Mouse (Mus musculus) intestine, postnatal 0 days (tissue): ENCODE results near the gene Prkci. TPM values are rescaled to one million over a fixed set of nuclear protein-coding genes. Genes with fewer than 3 reads are reported as not detected.
A peak's percentile ranks its signal among the peaks of the same experiment; 100 is the strongest.

Source experiments
- ATAC-seq: fragments of 200-750 bp; cut with Nextera tagmentation; 2 replicates; pipeline ENCODE4 v1.8.0; 2017; ENCODE audit warnings: mild to moderate bottlenecking, moderate TSS enrichment, moderate library complexity
- H3K27ac ChIP-seq: fragments of 300-500 bp; sonication (generic); 2 replicates; pipeline ENCODE4 v1.5.1; 2014; ENCODE audit warnings: mild to moderate bottlenecking, low read depth, low read length, moderate library complexity
- H3K27me3 ChIP-seq: fragments of 300-500 bp; sonication (generic); replicated peaks from 2 replicates; pipeline ENCODE4 v1.6.1; 2014; ENCODE audit warnings: low read length, mixed read lengths; ENCODE audit not compliant: control insufficient read depth, insufficient read depth
- H3K36me3 ChIP-seq: fragments of 300-500 bp; sonication (generic); 2 replicates; pipeline ENCODE4 v1.6.1; 2014; ENCODE audit warnings: mild to moderate bottlenecking, moderate library complexity; ENCODE audit not compliant: control insufficient read depth, insufficient read depth
- H3K4me1 ChIP-seq: fragments of 300-500 bp; sonication (generic); replicated peaks from 2 replicates; pipeline ENCODE4 v1.6.1; 2014; ENCODE audit warnings: antibody characterized with exemption, low read length, mixed read lengths; ENCODE audit not compliant: control insufficient read depth, insufficient read depth
- H3K4me2 ChIP-seq: fragments of 300-500 bp; sonication (generic); replicated peaks from 2 replicates; pipeline ENCODE4 v1.6.1; 2014; ENCODE audit warnings: low read depth, mild to moderate bottlenecking, moderate library complexity
- H3K4me3 ChIP-seq: fragments of 300-500 bp; sonication (generic); 2 replicates; pipeline ENCODE4 v1.5.1; 2014; ENCODE audit warnings: low read depth, low read length
- H3K9ac ChIP-seq: fragments of 300-500 bp; sonication (generic); 2 replicates; pipeline ENCODE4 v1.6.1; 2014; ENCODE audit warnings: mild to moderate bottlenecking, low read depth, low read length
- H3K9me3 ChIP-seq: fragments of 300-500 bp; sonication (generic); 2 replicates; pipeline ENCODE4 v1.6.1; 2016; ENCODE audit warnings: mixed run types; ENCODE audit not compliant: control insufficient read depth
- CTCF ChIP-seq: sonication (generic); IDR thresholded peaks from 2 replicates; pipeline ENCODE4 v1.5.1; 2016; ENCODE audit warnings: low read depth, mild to moderate bottlenecking, control low read depth, antibody characterized with exemption, moderate library complexity
- WGBS: fragments of 180-500 bp; shearing (Covaris S2); extraction: QIAGEN DNeasy Blood & Tissue Kit; methylation state at CpG from one replicate; pipeline ENCODE4 v1.1.7; 2014; 5-methylcytosine and 5-hydroxymethylcytosine counted together
- polyA plus RNA-seq: library from polyadenylated mRNA; unstranded; fragments of >200 nt; fragmentation: Nextera tagmentation; extraction: Ambion mirVana; gene quantifications from 2 replicates; pipeline ENCODE4 v1.2.1, GENCODE M21; 2015

Gene Prkci
- polyA plus RNA-seq, 1 experiment from 2014 or later: 14.5 TPM

GRCm38 (mm10) chr3:31093627-31094351 lies 98.2 kb downstream of the Prkci start:
- H3K36me3 ChIP-seq: peaks cover 7% of the 10 kb centered on the region; the same call in 1 of the 2 replicates
- H3K4me2 ChIP-seq: peak overlapping the region; percentile 85
- TF ChIP-seq CTCF: no peak
- peak overlapping the region; percentile 96 for H3K9ac ChIP-seq
- WGBS: under 1% methylated on average over 47 of the region's 58 CpGs
- H3K9me3 ChIP-seq: no peaks in the 10 kb centered on the region
- no peaks in the 10 kb centered on the region for H3K27me3 ChIP-seq
- peaks cover 20% of the 10 kb centered on the region; the same call in 1 of the 2 replicates for H3K4me1 ChIP-seq
- H3K4me3 ChIP-seq: peak overlapping the region; percentile 98
- peak; percentile 76 for ATAC-seq
- H3K27ac ChIP-seq: peak overlapping the region; percentile 100

GRCm38 (mm10) chr3:31094531-31095178 lies 99.1 kb downstream of the Prkci start, which contains the start of gene Skil:
Gene Skil (plus strand): TSS chr3:31095058.
- no peaks in the 10 kb centered on the region for H3K9me3 ChIP-seq
- no peaks in the 10 kb centered on the region for H3K27me3 ChIP-seq
- WGBS: under 1% methylated on average over 62 of the region's 109 CpGs
- peaks cover 7% of the 10 kb centered on the region; the same call in 1 of the 2 replicates for H3K36me3 ChIP-seq
- H3K27ac ChIP-seq: peak within 1 kb of the TSS; percentile 100
- H3K4me2 ChIP-seq: peak within 1 kb of the TSS; percentile 85
- no peak; the same call in none of the 2 replicates for TF ChIP-seq CTCF
- peak within 1 kb of the TSS; percentile 98 for H3K4me3 ChIP-seq
- peak within 1 kb of the TSS; percentile 96 for H3K9ac ChIP-seq
- peaks cover 24% of the 10 kb centered on the region for H3K4me1 ChIP-seq
- ATAC-seq: peak; percentile 94

- Histone ChIP-seq H3K4me1 (peaks cover 22% of the 10 kb centered on the region), H3K4me2 (peak overlapping the region; percentile 85), H3K9ac (peak overlapping the region; percentile 96), H3K36me3 (peaks cover 7% of the 10 kb centered on the region; the same call in 1 of the 2 replicates), H3K9me3 (no peaks in the 10 kb centered on the region), H3K4me3 (peak overlapping the region; percentile 98), H3K27me3 (no peaks in the 10 kb centered on the region), H3K27ac (peak overlapping the region; percentile 100)
- ATAC-seq: no peak
- no peak for TF ChIP-seq CTCF
- 1% methylated on average over 36 of the region's 39 CpGs for WGBS
Observed at GRCm38 (mm10) chr3:31095179-31095490, 99.6 kb downstream of the Prkci start.

- 0 out of 2 replicates have a peak, but pooled peaks have one; percentile 5 for ATAC-seq
Observed at GRCm38 (mm10) chr3:31095491-31096154, 100.1 kb downstream of the Prkci start.

GRCm38 (mm10) chr3:31096155-31097101 lies 100.9 kb downstream of the Prkci start:
- no peaks in the 10 kb centered on the region for H3K27me3 ChIP-seq
- H3K27ac ChIP-seq: peak overlapping the region; percentile 100
- H3K4me1 ChIP-seq: peaks cover 26% of the 10 kb centered on the region
- peak overlapping the region; percentile 85 for H3K4me2 ChIP-seq
- ATAC-seq: no peak
- peak overlapping the region; percentile 98 for H3K4me3 ChIP-seq
- peaks cover 7% of the 10 kb centered on the region; the same call in 1 of the 2 replicates for H3K36me3 ChIP-seq
- H3K9ac ChIP-seq: peak overlapping the region; percentile 96
- no peaks in the 10 kb centered on the region for H3K9me3 ChIP-seq
- TF ChIP-seq CTCF: no peak
- 38% methylated on average over 10 of the region's 10 CpGs for whole genome bisulfite sequencing

More at GRCm38 (mm10) chr3:31095491-31096154, 100.1 kb downstream of the Prkci start:
- peak overlapping the region; percentile 100 for H3K27ac ChIP-seq
- H3K36me3 ChIP-seq: peaks cover 7% of the 10 kb centered on the region; the same call in 1 of the 2 replicates
- WGBS: under 1% methylated on average over 32 of the region's 33 CpGs
- peak overlapping the region; percentile 98 for H3K4me3 ChIP-seq
- no peaks in the 10 kb centered on the region for H3K27me3 ChIP-seq
- H3K4me2 ChIP-seq: peak overlapping the region; percentile 85
- peaks cover 21% of the 10 kb centered on the region for H3K4me1 ChIP-seq
- no peak for TF ChIP-seq CTCF
- H3K9ac ChIP-seq: peak overlapping the region; percentile 96
- H3K9me3 ChIP-seq: no peaks in the 10 kb centered on the region
